Mouse (Mus musculus): Measurements from ENCODE around the gene Nrp2. TPM values are rescaled to one million over a fixed set of nuclear protein-coding genes. Genes with fewer than 3 reads are reported as not detected.

Gene Nrp2
- polyA plus RNA-seq, 1 experiment, result 7.7 TPM

DNA sequence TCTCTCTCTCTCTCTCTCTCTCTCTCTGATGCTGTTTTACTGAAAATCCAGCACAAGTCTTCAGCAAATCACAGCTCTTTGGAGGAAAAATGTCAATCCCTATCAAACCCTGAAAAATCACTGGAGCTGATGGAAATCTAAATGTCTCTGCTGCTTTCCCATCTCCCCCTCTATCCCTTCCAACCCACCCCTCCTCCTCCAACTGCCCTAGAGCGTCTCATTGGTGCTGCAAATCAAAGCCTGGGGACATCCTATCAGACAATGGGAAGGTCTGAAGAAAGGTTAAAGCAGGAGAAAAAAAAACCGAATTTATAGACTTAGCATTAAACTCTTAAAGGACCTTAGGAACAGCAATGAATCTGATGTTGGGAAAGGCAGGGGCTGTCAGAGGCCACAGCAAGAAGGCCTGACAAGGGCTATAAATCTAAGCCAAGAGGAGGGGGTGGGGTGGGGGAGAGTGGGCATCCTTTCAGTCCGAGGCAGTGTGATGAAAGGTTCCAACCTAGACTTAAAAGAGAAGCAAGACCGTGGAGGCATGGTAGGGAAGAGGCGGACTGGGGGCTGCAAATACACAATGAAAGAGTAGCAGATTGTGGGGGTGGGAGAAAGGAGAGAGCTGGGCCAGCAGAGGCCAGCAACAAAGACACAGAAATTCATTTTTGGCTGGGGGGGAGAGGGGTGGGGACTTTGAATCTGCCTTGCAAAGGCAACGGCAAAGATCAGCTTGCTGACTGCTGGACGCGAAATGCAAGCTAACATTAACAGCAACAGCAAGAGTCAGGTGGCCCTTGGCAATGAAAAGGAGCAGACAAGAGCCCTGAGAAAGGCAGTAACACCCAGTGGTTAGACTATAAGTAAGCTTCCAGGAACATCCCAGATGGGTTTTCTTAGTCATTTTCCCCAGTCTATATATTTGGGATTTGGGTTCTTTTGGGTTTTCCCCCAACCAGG lies 148.2 kb downstream of the Nrp2 start:
- H3K4me1 ChIP-seq (ENCODE audit: control insufficient read depth, insufficient read depth, low read length), result no peaks in the 10 kb centered on the region
- TF ChIP-seq CTCF (IDR thresholded peaks at IDR 0.05; ENCODE audit: extremely low read depth, insufficient read depth, low read length), result no peak
- no peak overlapping the region for H3K4me3 ChIP-seq (ENCODE audit: insufficient read depth, low read length)
- H3K27ac ChIP-seq (ENCODE audit: insufficient read depth, low read length), result no peak overlapping the region

DNA sequence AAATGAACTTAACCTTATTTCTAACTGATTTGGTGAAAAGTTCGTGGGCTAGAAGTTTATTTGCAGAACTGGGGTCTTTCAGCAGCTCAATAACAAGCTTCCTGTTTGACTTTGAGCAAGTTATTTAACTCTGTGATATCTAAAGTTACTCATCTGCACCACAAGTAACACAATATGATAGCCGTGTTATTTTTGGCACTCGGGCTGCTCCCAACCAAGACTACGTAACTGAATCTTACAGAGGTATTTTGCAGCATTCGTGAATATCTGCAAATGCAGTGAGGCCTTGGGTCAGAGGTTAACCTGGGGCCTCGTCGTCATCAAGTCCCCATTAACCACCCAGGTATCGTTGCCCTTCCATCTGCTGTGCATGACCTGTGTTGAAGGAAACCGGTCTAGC lies 150.3 kb downstream of the Nrp2 start:
- no peak for TF ChIP-seq CTCF (IDR thresholded peaks at IDR 0.05; ENCODE audit: extremely low read depth, insufficient read depth, low read length)
- no peak for TF ChIP-seq POLR2A (IDR thresholded peaks at IDR 0.05; ENCODE audit: extremely low read depth, insufficient read depth, low read length)
- H3K4me1 ChIP-seq (ENCODE audit: control insufficient read depth, insufficient read depth, low read length), result no peaks in the 10 kb centered on the region
- no peak overlapping the region for H3K4me3 ChIP-seq (ENCODE audit: insufficient read depth, low read length)
- H3K27ac ChIP-seq (ENCODE audit: insufficient read depth, low read length), result no peak overlapping the region

DNA sequence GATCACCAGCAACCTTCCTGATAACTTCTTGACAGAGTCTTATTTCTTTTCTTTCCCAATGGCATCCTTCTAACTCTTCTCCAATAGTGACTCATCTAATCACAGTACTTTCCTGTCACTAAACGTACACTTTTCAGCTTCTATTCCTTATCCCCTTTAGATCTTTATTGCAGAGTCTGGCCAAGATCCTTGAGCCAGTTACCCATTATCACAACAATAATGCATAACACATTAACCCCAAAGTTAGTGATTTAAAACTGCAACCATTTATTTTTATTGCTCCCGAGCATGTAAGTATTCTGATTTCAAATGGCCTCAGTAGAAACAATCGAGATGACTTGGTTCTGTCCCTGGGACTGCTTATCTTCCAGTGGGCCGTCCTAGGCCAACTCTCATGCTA lies 150.9 kb downstream of the Nrp2 start:
- no peak for TF ChIP-seq CTCF (IDR thresholded peaks at IDR 0.05; ENCODE audit: extremely low read depth, insufficient read depth, low read length)
- no peak for TF ChIP-seq POLR2A (IDR thresholded peaks at IDR 0.05; ENCODE audit: extremely low read depth, insufficient read depth, low read length)
- H3K4me1 ChIP-seq (ENCODE audit: control insufficient read depth, insufficient read depth, low read length), result no peaks in the 10 kb centered on the region
- H3K27ac ChIP-seq (ENCODE audit: insufficient read depth, low read length), result no peak overlapping the region
- no peak overlapping the region for H3K4me3 ChIP-seq (ENCODE audit: insufficient read depth, low read length)

DNA sequence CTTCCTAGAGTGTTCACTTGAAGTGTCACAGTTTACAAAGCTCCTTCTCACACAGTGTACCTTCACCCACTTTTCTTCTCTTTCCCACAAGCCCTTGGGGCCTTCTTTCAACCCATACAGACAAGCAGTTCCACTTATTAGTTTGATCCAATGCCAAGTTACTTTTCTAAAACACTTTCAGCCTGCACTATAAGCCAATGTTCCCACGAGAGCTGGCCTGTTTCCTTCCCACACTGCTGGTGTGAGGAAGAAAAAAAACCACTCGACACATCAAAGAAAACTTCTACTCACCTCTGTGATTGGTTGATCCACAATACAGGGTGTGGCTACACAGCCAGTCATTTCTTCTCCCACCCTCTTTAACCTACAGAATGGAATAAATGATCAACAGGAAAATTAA lies 156.0 kb downstream of the Nrp2 start:
- TF ChIP-seq CTCF (IDR thresholded peaks at IDR 0.05; ENCODE audit: extremely low read depth, insufficient read depth, low read length) (no peak), POLR2A (IDR thresholded peaks at IDR 0.05; ENCODE audit: extremely low read depth, insufficient read depth, low read length) (no peak)
- Histone ChIP-seq H3K27ac (ENCODE audit: insufficient read depth, low read length) (no peak overlapping the region), H3K4me1 (ENCODE audit: control insufficient read depth, insufficient read depth, low read length) (no peaks in the 10 kb centered on the region), H3K4me3 (ENCODE audit: insufficient read depth, low read length) (no peak overlapping the region)

DNA sequence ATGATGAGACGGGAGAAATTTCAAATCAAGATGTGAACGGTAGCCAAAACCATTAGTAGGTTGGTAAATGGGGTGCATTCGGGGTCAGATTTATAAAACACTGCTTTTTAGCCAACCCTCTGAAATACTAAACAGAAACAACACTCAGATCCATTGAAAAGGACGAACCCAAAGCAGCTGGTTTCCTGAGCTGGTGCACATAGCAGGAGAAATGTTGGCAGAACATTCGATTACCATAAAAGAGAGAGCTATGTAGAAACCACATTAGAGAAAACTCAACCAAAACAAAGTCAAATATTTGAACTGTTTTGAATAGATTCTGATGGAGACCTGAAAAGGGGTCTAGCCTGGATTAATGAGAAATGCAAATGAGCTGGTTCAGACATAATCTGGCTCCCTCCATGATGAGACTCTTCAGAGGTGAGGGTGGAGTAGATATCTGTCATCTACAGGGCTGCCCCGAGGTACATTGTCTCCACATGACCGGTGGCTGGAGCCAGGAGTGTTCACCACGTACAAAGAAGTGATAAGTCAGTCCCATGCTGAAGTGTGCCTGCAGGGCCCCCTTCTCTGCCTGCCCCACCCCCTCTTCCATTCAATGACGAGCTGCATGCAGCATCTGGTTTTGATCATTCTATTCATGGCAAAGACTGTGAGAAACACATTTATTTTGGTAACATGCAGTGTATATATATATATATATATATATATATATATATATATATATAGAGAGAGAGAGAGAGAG lies 156.6 kb downstream of the Nrp2 start:
- no peak for TF ChIP-seq POLR2A (IDR thresholded peaks at IDR 0.05; ENCODE audit: extremely low read depth, insufficient read depth, low read length)
- TF ChIP-seq CTCF (IDR thresholded peaks at IDR 0.05; ENCODE audit: extremely low read depth, insufficient read depth, low read length), result no peak
- Histone ChIP-seq H3K27ac (ENCODE audit: insufficient read depth, low read length) (no peak overlapping the region), H3K4me1 (ENCODE audit: control insufficient read depth, insufficient read depth, low read length) (no peaks in the 10 kb centered on the region), H3K4me3 (ENCODE audit: insufficient read depth, low read length) (no peak overlapping the region)

DNA sequence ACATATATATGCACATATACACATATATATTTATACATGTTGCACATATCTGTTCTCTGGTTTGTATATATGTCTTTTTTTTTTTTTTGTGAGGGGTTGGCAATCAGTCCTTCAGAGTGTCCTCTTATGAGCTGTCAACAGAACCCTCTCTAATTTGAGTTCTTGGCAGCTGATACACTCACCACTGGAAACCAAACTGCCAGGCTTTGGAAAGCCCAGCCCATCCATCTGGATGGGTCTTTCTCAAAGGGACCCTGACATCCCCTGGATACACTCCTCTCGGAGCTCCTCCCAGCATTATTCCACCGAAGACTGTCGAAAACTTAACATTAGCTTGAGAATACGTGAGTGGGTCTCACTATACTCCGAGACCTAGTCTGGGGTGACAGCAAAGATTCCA lies 157.2 kb downstream of the Nrp2 start:
- Histone ChIP-seq H3K27ac (ENCODE audit: insufficient read depth, low read length) (no peak overlapping the region), H3K4me3 (ENCODE audit: insufficient read depth, low read length) (no peak overlapping the region), H3K4me1 (ENCODE audit: control insufficient read depth, insufficient read depth, low read length) (no peaks in the 10 kb centered on the region)
- no peak for TF ChIP-seq POLR2A (IDR thresholded peaks at IDR 0.05; ENCODE audit: extremely low read depth, insufficient read depth, low read length)
- TF ChIP-seq CTCF (IDR thresholded peaks at IDR 0.05; ENCODE audit: extremely low read depth, insufficient read depth, low read length), result no peak

DNA sequence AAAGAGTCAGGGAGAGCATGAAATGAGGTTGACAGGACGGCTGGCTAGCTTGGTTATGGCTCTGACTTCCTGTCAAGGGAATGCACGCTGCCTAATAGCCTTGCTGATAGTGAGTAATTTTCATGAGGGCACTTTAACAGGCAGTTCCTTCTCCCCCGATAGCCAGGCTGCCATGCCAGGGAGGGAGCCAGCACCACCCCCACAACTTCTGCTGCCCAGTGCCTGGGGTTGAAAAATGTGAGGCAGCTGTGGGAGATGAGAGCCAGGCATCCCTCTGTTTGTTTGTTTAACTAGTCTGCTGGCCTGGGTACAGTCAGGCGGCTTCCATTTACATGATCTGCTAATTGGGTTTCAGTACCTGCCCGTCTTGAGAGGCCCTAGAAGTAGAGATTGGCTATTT lies 157.7 kb downstream of the Nrp2 start:
- H3K4me1 ChIP-seq (ENCODE audit: control insufficient read depth, insufficient read depth, low read length), result no peaks in the 10 kb centered on the region
- no peak overlapping the region for H3K27ac ChIP-seq (ENCODE audit: insufficient read depth, low read length)
- no peak for TF ChIP-seq POLR2A (IDR thresholded peaks at IDR 0.05; ENCODE audit: extremely low read depth, insufficient read depth, low read length)
- TF ChIP-seq CTCF (IDR thresholded peaks at IDR 0.05; ENCODE audit: extremely low read depth, insufficient read depth, low read length), result no peak
- no peak overlapping the region for H3K4me3 ChIP-seq (ENCODE audit: insufficient read depth, low read length)
